Mouse (Mus musculus): ENCODE measurements around the gene Ttc7.

GRCm38 (mm10) chr17:87366520-87366919 is 83.8 kb downstream of the Ttc7 start:
- TF ChIP-seq CHD2 (IDR thresholded peaks at IDR 0.05; ENCODE audit: low read depth, low read length) (no peak), ZC3H11A (IDR thresholded peaks at IDR 0.05; ENCODE audit: borderline replicate concordance, low read depth, low read length) (no peak), ZNF384 (IDR thresholded peaks at IDR 0.05; ENCODE audit: low read depth, low read length) (no peak)
